Mouse (Mus musculus): Measurements from ENCODE around the gene Ttc16.

DNA sequence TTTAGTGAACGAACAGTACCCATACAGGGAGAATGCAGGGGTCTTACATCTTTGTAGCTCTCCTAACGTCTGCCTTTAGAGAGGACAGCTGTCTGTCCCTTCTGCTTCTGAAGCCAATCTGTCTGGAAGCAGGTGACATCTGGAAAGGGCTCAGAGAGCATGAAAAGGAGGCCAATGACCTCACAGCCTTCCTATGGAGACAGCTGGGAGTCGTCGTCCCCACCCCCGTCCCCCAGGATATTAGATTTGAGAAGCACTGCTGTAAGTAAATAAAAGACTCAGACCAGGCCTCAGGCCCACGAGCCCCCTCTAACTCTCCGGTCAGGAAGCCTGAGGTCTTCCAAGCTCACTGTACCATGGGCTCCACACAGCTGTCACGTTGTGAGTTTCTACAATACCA lies 48.7 kb upstream of the Ttc16 start:
- TF ChIP-seq POLR2AphosphoS2 (IDR thresholded peaks at IDR 0.05; ENCODE audit: insufficient read length, low read depth) (no peak), POLR2A (IDR thresholded peaks at IDR 0.05; ENCODE audit: insufficient read length, low read depth) (no peak), MAX (IDR thresholded peaks at IDR 0.05; ENCODE audit: low read depth) (no peak), USF1 (IDR thresholded peaks at IDR 0.05; ENCODE audit: low read depth) (no peak), MYOG (IDR thresholded peaks at IDR 0.05; ENCODE audit: control insufficient read depth in 1 of 3, insufficient read depth in 1 of 3, insufficient read length in 2 of 3, low read depth in 2 of 3) (peak in 1 of 3 experiments; percentile 30), CEBPB (IDR thresholded peaks at IDR 0.05; ENCODE audit: insufficient read depth, poor library complexity, severe bottlenecking) (no peak), TCF3 (IDR thresholded peaks at IDR 0.05; ENCODE audit: insufficient read length, low read depth) (no peak), E2F4 (IDR thresholded peaks at IDR 0.05; ENCODE audit: insufficient read depth) (no peak), TCF12 (IDR thresholded peaks at IDR 0.05; ENCODE audit: insufficient read depth, poor library complexity, severe bottlenecking) (no peak), MYOD1 (IDR thresholded peaks at IDR 0.05; ENCODE audit: control insufficient read depth in 1 of 3, insufficient read length in 2 of 3, low read depth in 2 of 3) (peak in 2 of 3 experiments; percentile 7 to 10), SRF (IDR thresholded peaks at IDR 0.05; ENCODE audit: control insufficient read depth, insufficient read length, low read depth) (no peak)
